Mouse (Mus musculus): ENCODE results near the gene Slc12a1. TPM values are rescaled to one million over a fixed set of nuclear protein-coding genes. Genes with fewer than 3 reads are reported as not detected.

Gene Slc12a1
- polyA plus RNA-seq, 1 experiment = 0.14 TPM

DNA sequence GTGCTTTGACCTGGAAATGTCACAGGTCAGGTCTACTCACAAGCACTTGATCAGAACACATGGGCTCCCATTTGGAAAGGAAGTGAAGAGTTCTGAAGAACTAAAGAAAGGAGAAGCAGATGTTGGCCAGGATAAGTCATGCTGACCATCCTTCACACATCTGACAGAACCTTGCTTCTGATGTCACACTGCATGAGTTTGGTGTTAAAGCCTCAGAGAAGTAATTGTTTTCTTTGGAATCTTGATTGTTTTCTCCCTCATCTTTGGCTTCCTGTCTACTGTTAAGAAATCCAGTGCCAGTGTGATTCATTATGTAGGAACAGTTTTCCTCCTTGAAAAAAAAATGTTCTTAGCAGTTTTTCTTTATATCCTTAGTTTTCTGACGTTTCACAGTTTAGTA is 116.6 kb downstream of the Slc12a1 start:
- Histone ChIP-seq H3K4me3 (ENCODE audit: control insufficient read depth, low read depth, low read length) (no peak overlapping the region), H3K27me3 (ENCODE audit: control insufficient read depth, insufficient read depth, low read length) (no peaks in the 10 kb centered on the region), H3K36me3 (ENCODE audit: control insufficient read depth, insufficient read depth, low read length) (no peaks in the 10 kb centered on the region), H3K27ac (ENCODE audit: control insufficient read depth, insufficient read depth, low read depth, low read length) (no peak overlapping the region), H3K4me1 (ENCODE audit: control insufficient read depth, insufficient read depth, low read length) (no peaks in the 10 kb centered on the region)
- TF ChIP-seq CTCF (IDR thresholded peaks at IDR 0.05; ENCODE audit: control insufficient read depth, insufficient read depth, insufficient replicate concordance, low read depth, low read length) = no peak
- no peak for TF ChIP-seq POLR2A (IDR thresholded peaks at IDR 0.05; ENCODE audit: control insufficient read depth, low read depth, low read length)

DNA sequence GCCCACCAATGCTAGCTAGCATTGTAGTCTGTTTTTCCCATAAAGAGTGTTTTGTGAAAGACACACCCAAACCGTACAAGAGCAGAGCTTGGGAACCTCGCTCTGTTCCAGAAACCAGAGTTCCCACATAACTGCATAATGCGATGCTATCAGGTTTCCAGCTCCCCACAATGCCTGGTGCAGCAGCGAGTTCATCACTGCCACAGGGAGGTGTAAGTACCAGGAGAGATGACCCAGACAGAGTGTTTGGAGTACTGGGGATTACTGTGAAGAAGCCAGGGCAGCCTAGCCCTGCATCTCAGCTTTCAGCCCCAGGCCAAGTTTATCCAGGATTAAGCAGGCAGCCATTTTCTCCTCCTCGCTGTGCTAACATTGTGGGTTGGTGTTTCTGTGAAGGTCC is 123.3 kb downstream of the Slc12a1 start:
- peaks cover 6% of the 10 kb centered on the region; the same call in 1 of the 2 replicates for H3K4me1 ChIP-seq (ENCODE audit: control insufficient read depth, insufficient read depth, low read length)
- H3K36me3 ChIP-seq (ENCODE audit: control insufficient read depth, insufficient read depth, low read length) = no peaks in the 10 kb centered on the region
- no peak overlapping the region for H3K4me3 ChIP-seq (ENCODE audit: control insufficient read depth, low read depth, low read length)
- TF ChIP-seq POLR2A (IDR thresholded peaks at IDR 0.05; ENCODE audit: control insufficient read depth, low read depth, low read length) = no peak
- TF ChIP-seq CTCF (IDR thresholded peaks at IDR 0.05; ENCODE audit: control insufficient read depth, insufficient read depth, insufficient replicate concordance, low read depth, low read length) = no peak
- no peaks in the 10 kb centered on the region for H3K27me3 ChIP-seq (ENCODE audit: control insufficient read depth, insufficient read depth, low read length)
- H3K27ac ChIP-seq (ENCODE audit: control insufficient read depth, insufficient read depth, low read depth, low read length) = no peak overlapping the region

DNA sequence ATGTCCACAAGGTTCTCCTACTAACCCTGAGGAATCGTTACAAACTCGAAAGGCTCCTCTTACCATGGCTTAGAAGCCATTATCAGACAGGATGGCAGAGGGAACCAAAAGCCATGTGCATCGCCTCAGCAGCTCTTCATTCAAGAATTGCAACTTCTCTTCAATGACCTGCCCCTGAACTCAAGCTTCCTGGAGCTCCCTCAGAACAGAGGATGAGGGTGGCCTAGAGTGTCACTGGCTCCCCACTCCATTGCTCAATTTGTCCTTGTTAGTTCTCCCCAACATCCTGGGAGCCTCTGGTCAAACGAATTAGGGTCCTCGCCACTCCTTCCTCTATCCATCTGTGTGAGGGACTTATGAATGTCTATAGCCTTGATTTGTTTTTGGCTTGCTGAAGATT is 124.4 kb downstream of the Slc12a1 start:
- no peaks in the 10 kb centered on the region for H3K36me3 ChIP-seq (ENCODE audit: control insufficient read depth, insufficient read depth, low read length)
- H3K27me3 ChIP-seq (ENCODE audit: control insufficient read depth, insufficient read depth, low read length) = no peaks in the 10 kb centered on the region
- H3K4me1 ChIP-seq (ENCODE audit: control insufficient read depth, insufficient read depth, low read length) = peaks cover 10% of the 10 kb centered on the region; the same call in 1 of the 2 replicates
- H3K27ac ChIP-seq (ENCODE audit: control insufficient read depth, insufficient read depth, low read depth, low read length) = no peak overlapping the region
- H3K4me3 ChIP-seq (ENCODE audit: control insufficient read depth, low read depth, low read length) = no peak overlapping the region
- TF ChIP-seq CTCF (IDR thresholded peaks at IDR 0.05; ENCODE audit: control insufficient read depth, insufficient read depth, insufficient replicate concordance, low read depth, low read length) = no peak
- TF ChIP-seq POLR2A (IDR thresholded peaks at IDR 0.05; ENCODE audit: control insufficient read depth, low read depth, low read length) = no peak

DNA sequence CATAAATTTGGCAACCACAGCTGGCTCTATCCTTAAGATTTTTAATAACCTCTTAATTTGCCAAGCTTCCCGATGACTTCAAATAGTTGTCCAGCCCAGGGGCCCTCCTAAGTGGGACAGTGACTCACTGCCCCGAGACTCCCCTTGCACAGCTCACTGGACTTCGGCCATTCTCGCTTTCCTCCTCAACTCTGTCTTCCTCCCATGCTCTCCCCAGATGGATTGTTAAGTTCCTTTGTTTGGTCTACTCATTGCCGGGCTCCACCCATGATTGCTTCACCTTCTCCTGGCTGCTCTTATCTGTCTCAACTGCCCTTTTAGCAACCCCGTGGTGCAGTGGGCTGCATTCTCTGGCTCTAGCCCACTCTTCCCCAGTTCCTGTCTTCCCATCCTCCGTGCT is 126.2 kb downstream of the Slc12a1 start:
- TF ChIP-seq CTCF (IDR thresholded peaks at IDR 0.05; ENCODE audit: control insufficient read depth, insufficient read depth, insufficient replicate concordance, low read depth, low read length) = no peak
- no peak for TF ChIP-seq POLR2A (IDR thresholded peaks at IDR 0.05; ENCODE audit: control insufficient read depth, low read depth, low read length)

More for the DNA sequence above, 126.2 kb downstream of the Slc12a1 start:
- no peaks in the 10 kb centered on the region for H3K36me3 ChIP-seq (ENCODE audit: control insufficient read depth, insufficient read depth, low read length)
- no peaks in the 10 kb centered on the region for H3K27me3 ChIP-seq (ENCODE audit: control insufficient read depth, insufficient read depth, low read length)
- H3K4me1 ChIP-seq (ENCODE audit: control insufficient read depth, insufficient read depth, low read length) = peaks cover 10% of the 10 kb centered on the region; the same call in 1 of the 2 replicates
- H3K4me3 ChIP-seq (ENCODE audit: control insufficient read depth, low read depth, low read length) = no peak overlapping the region
- H3K27ac ChIP-seq (ENCODE audit: control insufficient read depth, insufficient read depth, low read depth, low read length) = no peak overlapping the region

Other genes starting within 250 kb of the Slc12a1 start
- gene Slc24a5, start 84.4 kb upstream of the Slc12a1 start, polyA plus RNA-seq (2012; rRNA removed) = 0.18 and 0.19 TPM in 2 replicates
- 21.3 and 31.8 TPM in 2 replicates for gene Myef2, start 28.8 kb upstream of the Slc12a1 start, polyA plus RNA-seq (2012; rRNA removed)
- gene Ctxn2, start 15.8 kb upstream of the Slc12a1 start, polyA plus RNA-seq (2012; rRNA removed) = 0.43 and 0.80 TPM in 2 replicates
- gene Dut, start 94.7 kb downstream of the Slc12a1 start, polyA plus RNA-seq (2012; rRNA removed) = 21.8 and 31.2 TPM in 2 replicates

Data from testis, adult 2 months (tissue).